Mouse (Mus musculus): ENCODE results near the gene Nup214.
A peak's percentile ranks its signal among the peaks of the same experiment; 100 is the strongest.

Nup214 gene

DNA sequence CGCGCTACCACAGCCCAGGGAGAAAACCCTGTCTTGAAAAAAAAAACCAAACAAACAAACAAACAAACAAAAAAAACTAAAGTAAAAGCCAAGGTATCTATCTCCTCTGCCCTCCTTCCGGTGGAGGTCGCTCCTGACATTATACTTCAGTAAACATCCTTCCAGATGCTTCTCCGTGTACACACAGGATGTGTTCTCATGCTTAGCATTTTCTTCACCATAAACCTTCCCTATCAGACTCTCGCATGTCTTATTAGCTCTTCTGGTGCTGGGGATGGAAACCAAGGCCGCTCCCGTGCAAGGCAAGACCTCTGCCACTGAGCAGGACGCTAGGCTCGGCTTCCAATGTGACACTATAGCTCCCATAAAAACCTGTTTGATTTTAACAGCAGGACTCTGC, 103.5 kb downstream of the Nup214 start:
- no peak for DNase-seq

DNA sequence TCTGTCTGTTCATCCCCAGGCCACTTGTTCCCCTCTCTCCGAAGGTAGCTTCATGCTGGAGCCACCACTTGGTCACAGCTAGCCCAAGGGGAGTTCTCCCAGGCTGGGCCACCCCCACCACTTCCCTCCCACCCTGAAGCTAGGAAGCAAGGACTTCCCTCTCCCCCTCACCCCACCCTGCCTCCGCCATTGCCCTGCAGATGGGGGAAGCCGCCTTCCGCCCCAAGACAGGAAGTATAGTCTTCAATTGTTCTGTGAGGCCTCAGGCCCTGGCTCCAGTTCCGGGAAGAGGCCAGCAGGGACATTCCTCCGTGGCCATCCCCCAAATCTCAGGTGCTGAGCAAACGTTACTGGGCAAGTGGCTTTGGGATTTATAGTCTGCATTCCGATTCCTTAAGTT, 104.3 kb downstream of the Nup214 start:
- DNase-seq = no peak

DNA sequence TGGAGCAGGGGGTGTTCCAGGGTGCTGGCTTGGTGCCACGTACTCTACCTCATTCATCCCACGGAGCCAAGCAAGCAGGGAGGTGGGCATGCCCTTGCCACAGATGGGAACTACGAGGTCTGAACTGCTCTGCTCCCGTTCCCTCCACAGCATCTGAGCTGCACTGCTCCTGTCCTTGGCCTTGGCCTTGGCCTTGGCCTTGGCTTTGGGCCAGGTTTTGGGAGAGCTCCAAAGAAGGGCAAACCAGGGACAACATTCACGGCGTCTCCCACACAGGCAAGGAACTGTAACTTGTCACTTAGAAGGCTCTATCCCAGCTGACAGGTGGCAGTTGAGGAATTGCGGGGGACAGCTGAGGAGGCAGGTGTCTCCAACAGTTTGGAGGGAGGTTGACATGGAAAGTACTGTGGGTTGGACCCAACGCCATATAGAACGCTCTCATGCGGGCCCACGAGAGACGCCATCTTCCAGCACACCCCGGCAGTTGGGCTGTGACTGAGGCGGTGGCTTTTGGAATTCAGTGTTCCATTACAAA, 105.0 kb downstream of the Nup214 start:
- no peak for DNase-seq

DNA sequence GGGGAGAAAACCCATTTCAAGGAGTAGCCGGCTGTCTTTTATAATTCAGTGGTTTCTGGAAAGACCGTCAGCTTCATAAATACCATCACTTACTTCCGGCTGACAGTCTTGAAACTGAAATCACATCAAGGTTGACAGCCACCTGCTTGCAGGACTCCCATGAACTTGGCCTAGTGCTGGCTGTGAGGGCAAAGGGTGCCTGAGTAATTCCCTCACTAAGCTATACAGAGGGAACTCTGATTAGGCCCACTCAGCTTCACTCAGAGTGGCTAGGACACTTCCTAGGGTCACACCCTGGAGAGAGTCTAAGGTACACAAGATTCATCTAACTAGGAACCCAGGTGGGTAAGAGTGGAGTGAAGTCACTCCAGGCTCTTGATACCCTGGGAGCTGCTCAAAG, 106.4 kb downstream of the Nup214 start:
- no peak for DNase-seq

DNA sequence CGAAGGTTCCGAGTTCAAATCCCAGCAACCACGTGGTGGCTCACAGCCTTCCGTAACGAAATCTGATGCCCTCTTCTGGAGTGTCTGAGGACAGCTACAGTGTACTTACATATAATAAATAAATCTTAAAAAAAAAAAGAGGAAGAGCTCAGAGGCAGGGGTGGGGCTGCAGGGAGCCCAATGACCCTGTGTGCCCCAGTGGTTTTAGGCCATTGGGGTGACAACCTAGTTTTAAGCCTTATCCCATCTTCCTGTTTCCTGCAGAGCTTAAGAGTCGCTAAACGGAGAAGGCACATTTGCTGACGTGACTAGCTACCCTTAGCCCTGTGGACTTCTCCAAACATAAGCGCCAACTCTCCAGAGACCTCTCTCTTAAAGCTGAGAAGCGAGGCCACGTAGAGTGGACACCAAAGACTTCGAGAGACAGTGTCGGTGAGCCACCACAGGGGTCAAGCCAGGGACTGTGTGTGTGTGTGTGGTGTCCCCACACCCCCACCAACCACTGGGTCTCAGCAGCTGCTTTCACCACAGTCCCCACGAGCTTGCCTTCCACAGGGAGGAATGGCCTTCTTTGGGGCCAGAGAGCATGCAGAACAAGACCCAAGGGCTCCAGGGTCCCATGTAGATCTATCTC, 107.2 kb downstream of the Nup214 start:
- no peak for DNase-seq

DNA sequence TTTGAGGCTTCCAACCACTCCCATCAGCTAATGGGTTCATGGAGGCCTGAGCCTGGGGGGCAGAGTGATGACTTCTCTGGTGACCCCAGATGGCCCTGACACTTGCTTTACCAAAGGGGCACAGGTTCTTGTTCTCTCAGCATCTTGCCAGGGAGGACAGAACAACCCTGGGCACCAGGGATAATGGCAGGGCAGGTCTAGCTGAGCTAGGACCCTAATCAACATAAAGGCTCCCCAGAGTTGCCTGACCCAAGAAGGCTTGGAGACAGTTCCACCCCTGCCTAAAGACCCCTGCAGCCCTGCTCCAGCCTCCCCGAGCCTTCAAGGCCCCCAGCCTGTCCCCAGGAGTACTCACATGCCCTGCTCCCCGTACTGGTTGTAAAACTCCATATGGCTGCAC, 108.0 kb downstream of the Nup214 start:
- DNase-seq = no peak

DNA sequence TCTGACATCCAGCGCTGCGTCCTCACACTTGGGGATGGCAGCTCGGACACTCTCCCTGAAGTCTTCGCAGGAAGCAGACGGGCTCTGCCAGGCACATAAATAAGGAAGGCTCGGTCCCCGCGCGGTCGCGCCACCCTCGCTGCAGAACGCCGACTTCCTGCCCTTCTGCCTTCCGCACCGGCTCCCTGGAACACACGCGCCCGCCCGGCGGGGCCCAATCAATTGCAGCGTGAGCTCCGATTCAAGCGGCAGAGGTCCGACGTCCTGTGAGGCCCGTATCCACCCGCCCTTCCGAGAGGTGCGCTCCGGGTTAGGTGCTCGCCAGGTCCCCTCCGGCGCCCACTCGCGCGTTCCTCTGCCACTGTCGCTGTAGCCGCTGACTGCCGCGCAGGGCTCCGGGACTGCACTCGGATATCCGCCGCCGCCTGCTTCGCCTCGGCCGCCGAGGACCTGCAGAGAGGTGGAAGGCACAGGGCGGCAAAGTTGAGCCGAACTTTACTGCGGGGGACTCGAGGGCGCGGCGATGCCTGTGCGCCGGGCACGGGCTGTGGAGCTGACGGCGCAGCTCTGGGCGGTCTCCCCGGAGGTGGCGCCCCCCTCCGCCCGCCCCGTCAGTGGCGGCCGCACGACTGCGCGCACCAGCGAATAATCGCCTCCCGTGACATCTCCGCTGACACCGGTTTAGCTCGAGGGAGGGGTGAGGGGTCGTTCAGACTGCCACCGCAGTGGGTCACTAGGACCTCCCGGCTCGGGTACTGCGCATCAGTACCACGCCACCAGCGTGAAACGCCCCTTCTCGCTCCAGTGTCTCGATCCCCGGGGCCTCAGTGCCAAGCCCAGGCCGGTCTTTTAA, 109.1 kb downstream of the Nup214 start:
- DNase-seq = peak; percentile 58

DNA sequence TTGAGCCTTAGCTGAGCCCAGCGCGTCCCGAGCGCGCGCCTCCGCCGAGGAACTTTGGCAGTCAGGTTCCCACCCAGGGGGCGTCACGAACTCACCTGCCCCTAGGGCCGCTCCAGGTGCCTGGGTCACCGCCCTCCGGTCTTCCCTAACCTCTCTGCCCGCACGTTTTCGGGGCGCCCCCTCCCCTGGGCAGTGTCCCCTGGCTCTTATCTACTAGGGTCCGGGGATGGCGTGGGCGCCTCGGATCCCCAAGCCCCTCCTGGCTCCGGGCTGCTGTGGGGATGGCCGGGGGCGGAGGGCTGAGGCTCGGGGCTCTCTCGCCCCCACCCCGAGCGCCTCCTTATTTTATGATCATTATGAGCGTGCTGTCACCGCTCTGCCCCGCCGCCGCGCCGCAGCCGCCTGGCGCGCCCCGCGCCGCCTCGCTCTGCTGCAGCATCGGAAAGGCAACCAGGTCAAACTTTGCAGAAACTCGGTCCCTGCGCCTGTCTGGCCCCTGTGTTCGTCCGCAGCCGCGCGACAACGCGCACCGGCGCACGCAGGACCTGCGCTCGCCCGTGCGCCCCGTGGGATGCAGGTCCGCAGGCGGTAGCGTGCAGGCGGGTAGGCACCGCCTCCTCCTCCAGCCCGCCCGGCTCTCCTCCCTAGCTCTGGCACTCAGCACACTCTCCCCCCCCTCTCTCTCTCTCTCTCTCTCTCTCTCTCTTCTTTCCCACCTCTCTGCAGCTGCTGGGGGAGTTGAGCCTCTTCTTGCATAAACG, 110.1 kb downstream of the Nup214 start, which contains the start of gene Fam78a:
Fam78a (minus strand) TSS at position 747 of the 761 bp plus-strand sequence.
- peak; percentile 73 for DNase-seq

DNA sequence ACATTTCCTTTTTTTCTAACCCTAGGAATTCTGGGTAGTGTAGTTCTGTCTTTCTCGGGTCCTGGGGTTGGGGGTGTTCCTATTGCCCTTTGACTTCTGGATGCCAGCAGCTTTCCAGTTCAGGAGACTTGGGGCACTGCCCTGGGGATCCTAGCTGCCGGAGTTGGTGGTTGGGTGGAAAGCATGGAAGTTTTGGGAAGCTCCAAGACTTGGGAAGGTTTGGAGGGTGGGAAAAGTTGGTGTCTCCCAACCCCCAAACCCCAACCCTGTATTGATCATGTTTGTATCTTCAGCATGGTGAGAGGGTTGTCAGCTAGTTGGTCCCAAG, 110.6 kb downstream of the Nup214 start:
- no peak for DNase-seq

DNA sequence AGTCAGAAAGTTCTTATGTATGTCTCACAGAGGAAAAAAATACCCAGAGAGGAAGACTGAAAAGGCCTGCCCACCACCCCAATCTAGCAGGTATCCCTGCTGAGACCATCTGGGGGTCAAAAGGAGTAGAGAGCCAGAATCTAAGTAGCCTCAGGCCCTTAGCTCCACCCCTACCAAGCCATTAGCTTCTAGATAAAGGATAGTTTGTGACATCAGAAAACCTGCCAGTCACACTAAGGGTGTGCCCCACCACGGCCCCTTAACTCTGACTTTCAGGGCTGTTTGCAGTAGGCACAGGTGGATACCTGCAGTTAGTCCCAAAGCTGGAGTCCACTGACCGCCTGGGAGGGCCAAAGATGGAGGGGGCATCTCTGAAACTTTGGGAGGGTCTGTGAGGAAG, 111.0 kb downstream of the Nup214 start:
- no peak for DNase-seq

DNA sequence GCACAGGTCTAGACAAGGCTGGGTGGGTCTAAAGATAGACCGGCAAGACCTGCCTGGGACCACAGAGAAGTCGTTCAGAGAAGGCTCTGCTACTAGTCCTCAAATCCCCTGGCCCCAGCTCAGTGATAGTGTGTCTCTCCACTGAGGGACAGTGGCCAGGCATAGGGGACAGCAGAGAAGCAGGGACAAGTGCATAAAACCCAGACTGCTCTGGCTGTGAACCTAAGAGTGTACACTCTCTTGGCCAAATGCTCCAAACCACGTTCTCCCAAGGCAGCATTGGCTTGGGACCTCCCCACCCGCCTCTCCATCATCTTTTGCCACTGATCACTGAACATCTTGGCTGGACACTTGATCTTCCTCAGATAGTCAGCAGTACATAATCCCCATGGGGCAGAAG, 113.4 kb downstream of the Nup214 start:
- no peak for DNase-seq

DNA sequence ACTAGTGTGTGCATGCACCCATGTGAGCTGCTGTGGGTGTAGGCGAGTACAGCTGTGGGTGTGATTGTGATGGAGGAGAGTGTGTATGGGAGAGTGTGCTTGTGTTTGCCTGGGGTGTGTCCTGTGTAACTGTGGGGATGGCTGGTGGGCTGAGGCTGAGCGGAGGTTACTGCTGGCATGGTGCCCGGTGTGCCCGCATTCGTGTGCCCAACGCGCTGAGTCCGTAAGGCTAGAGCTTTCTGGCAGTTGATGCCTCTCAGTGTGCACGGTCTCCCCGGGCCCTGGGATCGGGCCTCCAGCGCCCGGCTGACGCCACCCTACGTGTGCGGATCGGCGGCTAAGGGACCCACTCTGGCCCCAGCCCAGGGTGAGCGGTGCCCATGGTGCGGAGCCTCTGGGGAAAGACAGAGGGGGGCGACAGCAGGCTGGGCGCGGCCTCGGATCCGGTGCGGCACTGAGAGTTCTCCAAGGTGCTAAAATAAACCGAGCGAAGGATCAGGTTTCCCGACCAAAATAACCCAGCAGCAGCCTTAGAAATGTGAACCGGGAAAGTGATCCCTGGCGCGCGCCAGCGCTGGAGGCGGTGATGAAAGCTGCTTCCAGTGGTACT, 114.2 kb downstream of the Nup214 start:
- DNase-seq = peak; percentile 65

DNA sequence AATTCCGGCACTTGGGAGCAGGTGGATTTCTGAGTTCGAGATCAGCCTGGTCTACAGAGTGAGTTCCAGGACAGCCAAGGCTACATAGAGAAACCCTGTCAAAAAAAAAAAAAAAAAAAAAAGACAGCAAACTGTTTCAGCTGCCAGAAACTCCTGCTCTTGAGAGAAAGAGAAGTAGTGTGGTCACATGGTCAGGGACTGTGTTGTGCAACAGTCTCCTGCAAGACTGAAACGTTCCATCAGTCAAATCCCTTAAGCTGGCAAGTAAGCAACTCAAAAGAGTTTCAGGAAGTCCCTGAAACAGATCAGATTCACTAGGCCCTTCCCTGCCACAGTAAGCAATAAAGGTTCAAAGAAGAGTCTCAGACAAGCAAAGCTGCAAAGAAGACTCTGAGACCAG, 115.4 kb downstream of the Nup214 start:
- no peak for DNase-seq

DNA sequence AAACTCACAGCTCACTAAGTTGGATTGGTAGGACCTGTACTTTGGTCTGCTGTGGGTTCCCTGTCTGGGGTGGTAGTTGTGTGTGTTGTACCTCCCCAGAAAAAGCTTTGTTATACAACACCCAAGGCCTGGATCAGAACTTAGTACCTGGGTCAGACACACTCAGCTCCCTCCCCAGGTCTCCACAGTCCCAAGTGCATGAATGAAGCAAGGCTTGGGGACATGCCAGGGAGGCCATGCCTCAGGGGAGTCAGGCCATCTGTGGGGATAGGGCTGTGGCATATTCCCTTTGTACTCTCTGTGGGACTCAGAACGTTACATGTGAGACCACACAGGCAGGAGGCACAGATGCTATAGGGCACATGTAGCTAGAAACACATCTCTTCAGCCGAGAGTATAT, 115.9 kb downstream of the Nup214 start:
- DNase-seq = no peak

DNA sequence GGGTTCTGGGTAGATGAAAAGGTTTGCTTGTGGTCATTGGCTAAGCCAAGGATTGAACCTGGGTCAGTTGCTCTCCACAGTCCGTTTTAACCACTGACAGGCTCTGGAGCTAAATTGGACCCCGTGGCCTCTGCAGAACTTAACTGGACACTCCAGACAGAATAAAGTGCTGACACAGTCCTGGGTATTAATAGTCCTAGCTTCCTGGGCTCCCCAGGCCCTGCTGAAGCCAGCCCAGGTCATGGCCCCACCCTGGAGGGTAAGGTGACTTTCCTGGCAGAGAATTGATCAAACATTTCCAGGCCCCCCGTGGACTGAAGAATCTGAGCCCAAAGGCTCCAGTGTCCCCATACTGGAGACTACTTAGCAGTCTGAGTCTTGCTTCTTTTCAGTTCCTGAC, 117.7 kb downstream of the Nup214 start:
- DNase-seq = no peak

DNA sequence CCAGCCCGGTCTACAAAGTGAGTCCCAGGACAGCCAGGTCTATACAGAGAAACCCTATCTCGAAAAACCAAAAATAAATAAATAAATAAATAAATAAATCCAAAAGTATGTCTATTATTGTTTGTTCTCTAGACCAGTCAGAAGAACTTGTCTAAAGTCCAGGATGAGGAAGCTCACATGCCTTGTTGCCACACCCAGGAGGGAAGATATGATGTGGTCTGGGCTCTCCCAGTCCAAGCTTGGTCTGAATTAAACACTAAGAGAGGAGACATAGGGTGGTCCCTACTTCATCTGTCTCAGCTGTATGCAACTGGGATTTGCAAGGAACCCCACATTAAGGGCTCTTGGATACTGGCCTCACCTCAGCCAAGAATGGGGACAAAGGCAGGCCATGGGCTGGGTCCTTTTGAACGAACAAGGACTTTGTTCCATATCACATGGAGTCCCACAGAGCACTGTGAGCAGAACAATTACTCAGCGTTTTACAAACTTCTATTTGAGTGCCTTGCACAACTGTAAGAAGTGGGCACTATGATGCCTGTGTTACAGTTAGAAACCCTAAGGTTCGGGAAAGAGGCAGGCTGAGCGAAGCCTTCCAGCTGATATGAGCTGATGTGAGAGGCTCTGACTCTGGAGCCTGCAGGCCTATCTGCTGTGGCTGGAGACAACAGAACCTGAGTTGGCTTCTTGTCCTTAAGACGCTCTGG, 119.9 kb downstream of the Nup214 start:
- no peak for DNase-seq

DNA sequence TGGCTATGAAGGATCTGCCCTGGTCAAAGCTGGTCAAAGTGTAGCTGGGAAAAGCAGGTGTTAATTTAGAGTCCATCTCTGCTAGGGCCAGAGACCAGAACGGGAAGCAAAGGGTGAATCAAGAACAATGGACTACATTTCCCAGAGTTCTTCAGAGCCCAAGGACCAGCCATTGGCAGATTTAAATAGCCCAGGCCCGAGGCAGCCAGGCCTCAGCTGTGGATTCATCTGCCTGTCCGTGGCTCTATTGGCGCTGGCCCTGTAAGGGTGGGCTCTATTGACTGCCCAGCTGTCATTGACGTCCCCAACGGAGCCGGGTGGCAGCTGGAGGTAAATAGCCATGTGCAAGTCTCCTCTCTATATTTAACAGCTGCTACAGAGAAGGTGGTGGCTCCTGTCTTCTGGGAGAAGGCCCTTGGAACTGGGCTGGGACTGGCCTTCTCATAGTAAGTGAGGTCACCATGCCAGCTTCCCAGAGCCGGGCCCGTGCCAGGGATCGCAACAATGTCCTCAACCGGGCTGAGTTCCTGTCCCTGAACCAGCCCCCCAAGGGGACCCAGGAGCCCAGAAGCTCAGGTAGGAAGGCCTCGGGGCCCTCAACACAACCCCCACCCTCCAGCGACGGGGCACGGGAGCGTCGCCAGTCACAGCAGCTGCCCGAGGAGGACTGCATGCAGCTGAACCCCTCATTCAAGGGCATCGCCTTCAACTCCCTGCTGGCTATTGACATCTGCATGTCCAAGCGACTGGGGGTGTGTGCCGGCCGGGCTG, 121.3 kb downstream of the Nup214 start, which contains the start of gene Plpp7:
Plpp7 (plus strand) TSS at position 178 of the 771 bp plus-strand sequence.
- DNase-seq = peak; percentile 79

DNA sequence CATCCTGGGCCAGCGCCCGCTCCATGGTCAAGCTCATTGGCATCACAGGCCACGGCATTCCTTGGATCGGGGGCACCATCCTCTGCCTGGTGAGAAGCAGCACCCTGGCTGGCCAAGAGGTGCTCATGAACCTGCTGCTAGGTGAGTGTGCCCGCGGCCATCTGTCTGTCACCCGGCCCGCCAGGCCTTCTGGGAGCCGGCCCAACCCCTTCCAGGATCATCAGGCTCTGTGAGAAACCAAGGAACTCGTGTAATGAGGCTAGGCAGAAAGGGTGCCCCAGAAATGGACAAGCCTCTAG, 121.8 kb downstream of the Nup214 start:
- no peak for DNase-seq

DNA sequence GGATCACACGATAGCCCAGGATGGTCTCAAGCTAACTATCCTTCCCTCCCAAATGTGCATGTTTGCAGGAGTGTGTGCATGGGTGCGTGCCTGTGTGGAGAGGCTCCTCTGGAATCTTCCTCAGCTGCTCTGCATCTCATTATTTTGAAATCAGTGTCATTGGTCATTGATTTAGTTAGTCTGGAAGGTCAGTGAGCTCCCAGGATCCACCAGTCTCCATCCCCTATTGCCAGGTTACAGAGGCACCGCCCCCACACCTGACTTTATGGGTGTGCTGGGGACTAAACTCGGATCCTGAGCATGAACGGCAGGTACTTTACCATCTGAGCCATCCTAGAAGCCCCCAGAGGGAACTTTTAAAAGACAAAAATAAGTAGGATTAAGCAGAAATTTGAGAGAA, 128.7 kb downstream of the Nup214 start:
- DNase-seq = no peak

DNA sequence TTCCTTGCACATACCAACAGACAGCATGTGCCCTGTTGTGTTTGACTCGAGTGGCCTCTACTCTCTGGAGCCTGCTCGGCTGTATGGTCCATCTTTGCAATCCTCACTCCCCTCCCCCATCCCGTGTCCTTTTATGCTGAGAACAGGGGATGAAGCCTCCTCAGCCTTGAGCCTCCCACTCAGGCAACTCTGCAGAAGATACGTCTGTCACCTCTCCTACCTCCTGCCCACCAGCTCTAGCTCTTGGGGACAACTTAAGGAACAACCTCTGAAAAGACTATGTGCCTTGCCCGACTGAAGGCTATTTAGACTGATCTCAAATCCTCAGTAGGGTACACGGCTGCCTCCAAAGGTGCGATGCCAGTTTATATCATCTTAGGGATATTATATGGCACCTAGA, 129.3 kb downstream of the Nup214 start:
- DNase-seq = no peak
